Mouse (Mus musculus) spleen, adult 12 weeks (tissue): ENCODE results near the gene Olfr788.

Experiments
- DNase-seq: peaks from one replicate; pipeline ENCODE4 v3.0.0; 2022; ENCODE audit warnings: low spot score

Olfr788 gene

DNA sequence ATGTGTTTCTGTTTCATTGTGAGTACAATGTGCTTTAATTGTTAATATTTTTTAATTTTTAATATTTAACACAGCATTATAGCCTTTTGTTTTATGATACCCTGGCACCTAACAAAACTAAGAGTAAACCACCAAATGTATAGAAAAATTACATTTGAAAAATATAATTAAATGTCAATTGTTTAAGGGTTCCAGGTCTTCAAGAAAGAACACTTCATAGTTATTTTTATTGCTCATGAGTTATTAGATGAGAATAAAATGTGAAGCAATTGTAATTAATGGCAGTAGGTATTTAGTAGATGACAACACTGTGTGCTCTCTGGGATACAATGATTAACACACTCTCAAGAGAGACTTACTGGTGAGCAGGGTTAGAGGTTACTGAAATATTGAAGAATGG, at the start of gene Olfr788:
Olfr788 (plus strand) TSS at position 301 of the 400 bp plus-strand sequence.
- DNase-seq, result no peak

DNA sequence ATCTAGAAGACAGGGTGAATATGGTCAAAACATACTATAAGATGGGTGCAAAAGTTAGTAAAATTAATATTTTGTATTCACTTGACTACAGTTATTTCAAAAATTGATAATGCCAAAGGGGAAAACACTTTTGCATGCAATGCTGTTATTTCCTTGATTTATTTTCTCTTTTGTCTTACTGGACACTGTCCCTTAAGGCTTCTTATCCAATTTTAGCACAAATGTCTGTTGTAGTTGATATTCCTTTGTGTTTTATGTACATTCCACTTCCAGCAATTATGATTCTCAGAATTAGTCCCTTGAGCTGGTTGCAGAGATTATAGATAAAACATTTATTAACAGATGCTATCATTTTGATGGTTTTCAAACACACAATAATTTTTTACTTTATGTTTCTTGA, 43.8 kb upstream of the Olfr788 start, which contains the start of gene Olfr786:
Olfr786 (plus strand) TSS at position 301 of the 400 bp plus-strand sequence.
- DNase-seq, result no peak

DNA sequence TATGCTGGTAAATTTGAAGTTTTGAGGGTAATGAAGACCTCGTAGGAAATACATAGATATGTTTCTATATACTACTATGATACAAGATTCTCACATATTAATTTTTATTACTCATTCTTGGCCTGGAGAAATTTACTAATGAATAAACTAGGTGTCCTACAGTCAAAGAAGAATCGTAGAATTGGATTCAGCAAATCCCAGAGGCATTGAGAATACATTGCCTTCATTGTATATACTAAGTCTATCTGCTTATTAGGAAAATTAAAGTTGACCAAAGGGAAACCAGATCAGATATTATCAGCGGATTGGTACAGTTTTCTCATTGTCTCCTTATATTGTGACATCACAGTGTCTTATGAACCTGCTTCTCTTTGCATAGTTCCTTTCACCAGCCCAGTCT, 9.2 kb upstream of the Olfr788 start, which contains the start of gene Olfr787:
Olfr787 (plus strand) TSS at position 301 of the 400 bp plus-strand sequence.
- no peak for DNase-seq

DNA sequence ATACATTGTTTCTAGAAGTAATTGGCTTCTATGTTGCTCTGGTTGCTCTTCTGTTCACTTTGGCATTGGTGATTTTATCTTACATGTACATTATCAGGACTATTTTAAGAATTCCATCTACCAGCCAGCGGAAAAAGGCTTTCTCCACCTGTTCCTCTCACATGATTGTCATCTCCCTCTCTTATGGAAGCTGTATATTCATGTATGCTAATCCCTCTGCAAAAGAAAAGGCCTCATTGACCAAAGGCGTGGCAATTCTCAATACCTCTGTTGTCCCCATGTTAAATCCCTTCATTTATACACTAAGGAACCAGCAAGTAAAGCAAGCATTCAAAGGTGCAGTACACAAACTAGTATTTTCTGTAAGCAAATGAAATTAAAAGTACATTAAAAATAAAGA, 2.5 kb downstream of the Olfr788 start:
- DNase-seq, result no peak

DNA sequence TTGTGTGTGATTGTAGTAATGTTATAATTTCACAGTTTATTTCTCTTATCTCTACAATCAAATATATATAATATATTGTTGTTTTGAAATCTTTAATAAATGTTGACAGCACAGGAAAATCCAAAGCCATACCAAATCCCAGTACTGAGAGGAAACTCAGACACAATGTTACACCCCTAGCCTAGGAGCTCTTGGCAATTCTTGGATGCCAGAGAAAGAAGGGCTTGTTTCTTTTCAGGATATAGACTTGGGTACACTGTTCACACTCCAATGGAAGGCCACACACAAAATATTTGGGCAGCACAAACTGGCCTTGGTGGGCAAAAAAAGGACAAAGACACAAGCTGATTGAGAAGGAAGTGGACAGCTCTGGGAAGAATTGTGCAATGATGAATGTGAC, 2.9 kb downstream of the Olfr788 start:
- DNase-seq, result no peak

DNA sequence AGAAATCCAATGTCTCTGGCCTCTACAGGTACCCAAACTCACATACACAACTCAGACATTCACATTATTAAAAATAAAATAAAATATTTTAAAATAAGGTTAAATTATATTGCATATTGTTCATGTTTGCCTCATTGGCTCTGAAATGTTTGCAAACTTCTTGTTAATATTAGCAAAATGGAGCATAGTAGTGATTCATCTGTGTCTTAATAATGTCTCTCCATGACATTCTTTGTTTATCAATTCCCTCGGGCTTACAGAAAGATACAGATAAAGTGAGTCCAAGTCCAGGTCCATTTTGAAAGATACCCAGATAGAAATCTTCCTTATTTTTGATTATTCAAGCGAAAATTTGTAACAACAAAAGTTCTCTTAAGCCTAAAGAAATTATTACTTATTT, 13.7 kb downstream of the Olfr788 start, which contains the start of gene Olfr789:
Olfr789 (plus strand) TSS at position 301 of the 400 bp plus-strand sequence.
- DNase-seq, result no peak

DNA sequence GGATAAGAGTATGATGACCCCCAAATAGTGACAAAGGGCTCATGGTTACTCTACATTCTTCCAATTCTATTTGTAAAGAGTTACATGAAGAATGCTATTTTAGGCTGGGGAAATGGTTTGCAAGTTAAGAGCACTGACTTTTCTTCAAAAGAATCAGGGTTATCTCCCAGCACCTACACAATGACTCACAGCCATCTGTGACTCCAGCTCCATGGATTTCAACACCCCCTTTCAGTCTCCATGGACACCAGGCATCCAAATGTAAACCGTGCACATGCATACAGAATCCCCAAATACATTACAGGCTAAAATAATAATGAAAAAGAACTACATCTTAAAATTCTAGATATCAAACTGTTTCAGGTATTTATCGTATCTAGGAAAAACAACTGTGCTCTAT, 19.3 kb downstream of the Olfr788 start:
- no peak for DNase-seq

DNA sequence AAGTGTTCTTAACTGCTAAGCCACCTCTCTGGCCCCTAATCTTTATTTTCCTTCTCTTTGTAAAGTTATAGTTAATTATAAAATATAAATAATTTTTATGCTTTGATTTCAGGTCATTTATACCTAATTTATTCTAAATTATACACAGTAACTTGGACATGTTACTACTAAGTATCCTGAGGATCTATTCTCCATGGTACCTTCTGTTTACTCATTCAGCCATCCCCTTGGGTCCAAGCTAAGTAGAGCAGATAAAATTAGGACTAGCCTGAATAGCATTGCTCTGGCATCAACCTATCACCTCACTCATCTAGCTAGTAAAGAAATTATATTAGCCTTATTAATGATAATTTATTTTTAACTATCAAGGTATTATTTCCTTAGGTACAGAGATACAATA, 27.4 kb downstream of the Olfr788 start, which contains the start of gene Olfr790:
Olfr790 (plus strand) TSS at position 301 of the 400 bp plus-strand sequence.
- DNase-seq, result no peak

DNA sequence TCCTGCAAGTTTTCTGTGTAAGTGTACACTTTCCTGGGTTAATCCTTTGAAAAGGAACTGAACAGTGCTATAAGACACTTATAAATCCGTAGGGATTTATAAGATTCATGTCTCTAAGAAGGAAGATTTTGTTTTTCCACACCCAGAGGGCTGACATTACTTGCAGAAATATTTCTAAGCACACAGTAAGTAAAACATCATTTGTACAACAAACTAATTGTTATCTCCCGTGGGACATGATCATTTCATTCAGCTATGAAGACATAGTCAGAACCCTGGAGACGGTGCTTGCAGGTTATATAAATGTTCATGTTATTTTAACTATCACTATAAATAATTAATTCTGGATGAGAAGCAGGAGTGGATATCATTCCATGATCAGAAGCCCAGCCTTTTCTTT, 50.7 kb downstream of the Olfr788 start, which contains the start of gene Olfr791:
Olfr791 (plus strand) TSS at position 301 of the 400 bp plus-strand sequence.
- no peak for DNase-seq
